Mouse (Mus musculus) stomach, embryonic 16.5 days (tissue): ENCODE data around the gene Aars2. TPM values are rescaled to one million over a fixed set of nuclear protein-coding genes. Genes with fewer than 3 reads are reported as not detected.

Source experiments
- ATAC-seq: fragments of 200-750 bp; cut with Nextera tagmentation; 2 replicates; pipeline ENCODE4 v1.8.0; 2017; ENCODE audit warnings: moderate number of reproducible peaks, moderate TSS enrichment; ENCODE audit not compliant: insufficient read depth, low FRiP score
- H3K27ac ChIP-seq: fragments of 300-500 bp; sonication (generic); 2 replicates; pipeline ENCODE4 v1.5.1; 2014; ENCODE audit warnings: low read length
- H3K27me3 ChIP-seq: fragments of 300-500 bp; sonication (generic); 2 replicates; pipeline ENCODE4 v1.6.1; 2014; ENCODE audit warnings: low read length, control low read depth, mixed read lengths; ENCODE audit not compliant: control insufficient read depth, insufficient read depth
- H3K36me3 ChIP-seq: fragments of 300-500 bp; sonication (generic); 2 replicates; pipeline ENCODE4 v1.6.1; 2014; ENCODE audit warnings: low read length; ENCODE audit not compliant: control insufficient read depth, insufficient read depth
- H3K4me1 ChIP-seq: fragments of 300-500 bp; sonication (generic); 2 replicates; pipeline ENCODE4 v1.6.1; 2014; ENCODE audit warnings: low read length, control low read depth, mixed read lengths; ENCODE audit not compliant: control insufficient read depth, insufficient read depth
- H3K4me2 ChIP-seq: fragments of 300-500 bp; sonication (generic); 2 replicates; pipeline ENCODE4 v1.6.1; 2014; ENCODE audit warnings: low read depth, low read length, mixed read lengths
- H3K4me3 ChIP-seq: fragments of 300-500 bp; sonication (generic); replicated peaks from 2 replicates; pipeline ENCODE4 v1.5.1; 2014; ENCODE audit warnings: mild to moderate bottlenecking, low read length
- H3K9ac ChIP-seq: fragments of 300-500 bp; sonication (generic); 2 replicates; pipeline ENCODE4 v1.6.1; 2014; ENCODE audit warnings: low read length
- H3K9me3 ChIP-seq: fragments of 300-500 bp; sonication (generic); replicated peaks from 2 replicates; pipeline ENCODE4 v1.6.1; 2016; ENCODE audit warnings: low read length, control low read depth; ENCODE audit not compliant: control insufficient read depth
- WGBS: fragments of 180-500 bp; shearing (Covaris S2); extraction: QIAGEN DNeasy Blood & Tissue Kit; methylation state at CpG from one replicate; pipeline ENCODE4 v1.1.7; 2014; 5-methylcytosine and 5-hydroxymethylcytosine counted together
- polyA plus RNA-seq: library from polyadenylated mRNA; unstranded; fragments of >200 nt; fragmentation: Nextera tagmentation; extraction: Ambion mirVana; gene quantifications from 2 replicates; pipeline ENCODE4 v1.2.1, GENCODE M21; 2015

Gene Aars2
- polyA plus RNA-seq, 1 experiment from 2014 or later: 17.0 TPM

DNA sequence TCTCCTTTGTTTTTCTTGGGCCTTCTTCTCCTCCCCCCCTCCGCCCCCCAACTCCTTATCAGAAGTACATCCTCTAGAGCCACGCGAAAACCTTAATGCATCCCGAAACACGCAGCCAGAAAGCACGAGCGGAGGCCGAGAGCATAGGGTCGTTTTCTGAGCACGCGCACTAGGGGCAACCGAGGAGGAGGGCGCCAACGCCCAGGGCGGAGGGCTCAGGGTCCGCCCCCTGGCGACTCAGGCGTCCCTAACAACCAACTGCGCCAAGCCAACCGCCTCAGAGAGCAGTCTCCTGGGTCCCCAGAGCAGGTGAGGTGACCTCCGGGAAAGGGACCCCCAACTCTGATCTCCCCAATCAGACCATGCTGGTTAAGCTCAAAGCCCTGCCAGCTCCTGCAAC lies 16.6 kb downstream of the Aars2 start, which contains the start of gene Tcte1:
Gene Tcte1, plus strand, starts transcription at position 172 of the 400 bp plus-strand sequence.
- Histone ChIP-seq H3K36me3 (peaks cover 4% of the 10 kb centered on the region; the same call in 1 of the 2 replicates), H3K9me3 (no peaks in the 10 kb centered on the region), H3K4me1 (peaks cover 14% of the 10 kb centered on the region), H3K9ac (peak within 1 kb of the TSS; percentile 66), H3K4me2 (peak within 1 kb of the TSS; percentile 70), H3K27ac (no peak within 1 kb of the TSS), H3K27me3 (no peaks in the 10 kb centered on the region), H3K4me3 (peak within 1 kb of the TSS; percentile 39)
- WGBS: 2% methylated on average over 21 of the region's 21 CpGs
- peak; percentile 56; the same call in 1 of the 2 replicates for ATAC-seq

DNA sequence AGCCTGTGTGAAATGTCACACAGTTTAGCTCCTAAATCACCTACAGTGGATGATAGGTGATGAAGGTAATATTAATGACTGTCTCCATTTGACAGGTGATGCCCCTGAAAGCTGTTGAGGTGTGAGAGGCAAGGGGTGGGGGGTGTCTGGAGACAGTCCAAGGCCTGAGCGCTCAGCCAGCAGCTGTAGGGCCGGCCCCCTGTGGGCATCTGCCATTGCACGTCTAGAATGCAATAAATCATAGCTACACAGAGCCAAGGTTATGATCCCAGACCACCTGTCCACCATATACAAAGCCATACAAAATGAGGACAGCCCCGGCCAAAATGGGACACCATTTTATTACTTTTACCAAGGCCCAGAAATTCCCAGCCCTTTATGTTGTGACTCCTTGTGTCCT lies 18.3 kb downstream of the Aars2 start:
- Histone ChIP-seq H3K27ac (no peak overlapping the region), H3K4me2 (no peak overlapping the region), H3K9ac (no peak overlapping the region), H3K4me3 (no peak overlapping the region), H3K27me3 (0 out of 2 replicates have a peak, but pooled peaks cover 1% of the 10 kb centered on the region), H3K9me3 (no peaks in the 10 kb centered on the region), H3K36me3 (peaks cover 4% of the 10 kb centered on the region; the same call in 1 of the 2 replicates), H3K4me1 (peaks cover 14% of the 10 kb centered on the region)
- 64% methylated on average over 4 of the region's 4 CpGs for WGBS
- no peak for ATAC-seq

DNA sequence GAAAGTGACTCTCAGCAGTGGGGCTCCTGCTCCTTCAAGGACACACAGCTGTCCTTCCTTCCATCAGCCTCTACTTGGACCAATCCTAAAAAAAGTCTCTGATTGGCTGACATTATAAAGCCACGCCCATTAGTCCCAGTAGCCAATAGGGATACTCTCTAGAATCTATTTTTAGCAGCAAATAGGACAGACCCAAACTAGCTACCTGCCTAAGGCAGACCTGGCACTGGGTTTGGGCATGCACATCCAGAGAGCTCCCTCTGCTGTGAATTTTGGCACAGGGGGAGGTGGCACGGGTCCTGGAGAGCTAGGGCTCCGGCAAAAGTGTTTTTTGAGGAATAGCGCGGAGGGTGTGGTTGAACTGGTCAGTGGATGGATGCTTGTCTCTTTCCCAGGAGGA lies 19.9 kb downstream of the Aars2 start:
- Histone ChIP-seq H3K27ac (no peak overlapping the region), H3K4me1 (peaks cover 14% of the 10 kb centered on the region), H3K4me3 (no peak overlapping the region), H3K9me3 (no peaks in the 10 kb centered on the region), H3K9ac (no peak overlapping the region), H3K4me2 (no peak overlapping the region), H3K27me3 (0 out of 2 replicates have a peak, but pooled peaks cover 3% of the 10 kb centered on the region), H3K36me3 (no peaks in the 10 kb centered on the region)
- WGBS: 16% methylated on average over 5 of the region's 5 CpGs
- ATAC-seq: no peak

DNA sequence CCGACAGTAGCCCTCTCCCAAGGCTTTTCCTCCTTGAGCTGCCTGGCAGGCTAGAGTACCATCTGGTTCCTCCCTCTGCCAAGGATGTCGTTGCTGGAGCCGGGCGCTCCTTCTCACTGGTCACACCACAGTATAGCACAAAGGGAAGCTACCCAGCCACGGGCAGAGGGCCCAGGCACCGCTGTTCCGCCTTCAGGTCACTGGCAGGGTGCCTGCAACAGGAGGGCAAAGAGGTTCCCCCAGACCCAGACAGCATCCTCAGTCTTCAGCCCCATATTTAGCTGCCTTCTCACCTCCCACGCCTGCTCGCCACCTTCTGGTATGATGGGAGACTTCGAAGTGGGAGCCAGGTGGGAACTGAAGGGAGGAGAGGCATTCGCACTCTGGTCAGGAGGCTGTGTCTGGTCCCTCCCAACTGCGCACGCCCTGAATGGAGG lies 23.7 kb downstream of the Aars2 start:
- H3K4me1 ChIP-seq: no peaks in the 10 kb centered on the region
- H3K36me3 ChIP-seq: no peaks in the 10 kb centered on the region
- H3K27ac ChIP-seq: no peak overlapping the region
- no peak overlapping the region for H3K4me2 ChIP-seq
- no peak overlapping the region for H3K4me3 ChIP-seq
- peaks cover 20% of the 10 kb centered on the region for H3K27me3 ChIP-seq
- 48% methylated on average over 13 of the region's 13 CpGs for WGBS
- ATAC-seq: no peak
- H3K9ac ChIP-seq: no peak overlapping the region
- no peaks in the 10 kb centered on the region for H3K9me3 ChIP-seq

DNA sequence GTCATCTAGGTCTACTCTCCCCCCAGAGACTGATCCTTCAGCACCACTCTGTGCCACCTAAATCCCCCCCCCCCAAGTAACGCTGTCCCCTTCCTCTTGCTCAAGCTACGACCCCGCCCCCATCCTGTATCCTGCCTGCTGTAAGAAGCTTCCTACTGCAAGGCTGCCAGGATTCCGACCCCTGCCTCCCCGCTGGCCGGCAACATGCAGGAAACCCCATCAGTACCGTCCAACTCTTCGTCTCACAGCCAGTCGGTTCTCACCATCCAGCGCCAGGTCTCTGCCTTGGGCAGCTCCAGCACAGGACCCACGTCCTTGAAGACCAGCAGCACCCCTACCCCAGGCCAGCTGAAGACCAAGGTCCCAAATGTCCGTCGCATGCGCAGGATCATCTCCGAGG lies 26.3 kb downstream of the Aars2 start:
- Histone ChIP-seq H3K27me3 (peaks cover 30% of the 10 kb centered on the region), H3K36me3 (no peaks in the 10 kb centered on the region), H3K4me3 (no peak overlapping the region), H3K4me1 (no peaks in the 10 kb centered on the region), H3K9ac (no peak overlapping the region), H3K4me2 (no peak overlapping the region), H3K27ac (no peak overlapping the region), H3K9me3 (no peaks in the 10 kb centered on the region)
- no peak for ATAC-seq
- WGBS: 53% methylated on average over 15 of the region's 15 CpGs

DNA sequence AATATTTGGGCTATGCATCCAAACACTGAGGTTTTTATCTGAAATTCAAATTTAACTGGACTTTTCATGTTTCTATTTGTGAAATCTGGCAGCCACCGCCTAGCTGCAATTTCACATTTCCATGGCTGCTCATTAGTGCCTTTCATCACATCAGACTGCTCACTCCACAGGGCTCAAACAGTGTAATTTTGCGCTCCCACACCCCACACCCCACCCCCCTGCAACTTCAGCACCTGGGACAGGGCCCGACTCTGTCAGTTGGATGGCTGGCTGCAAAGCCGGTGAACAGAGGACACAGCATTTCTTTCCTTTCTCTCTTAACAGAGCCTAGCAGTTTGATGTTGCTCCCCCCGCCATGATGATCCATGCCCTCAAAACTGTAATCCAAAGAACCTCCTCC lies 29.6 kb downstream of the Aars2 start:
- no peaks in the 10 kb centered on the region for H3K4me1 ChIP-seq
- H3K27ac ChIP-seq: no peak overlapping the region
- H3K4me3 ChIP-seq: no peak overlapping the region
- 16% methylated on average over 5 of the region's 5 CpGs for WGBS
- ATAC-seq: no peak
- no peak overlapping the region for H3K9ac ChIP-seq
- peaks cover 40% of the 10 kb centered on the region for H3K27me3 ChIP-seq
- H3K36me3 ChIP-seq: no peaks in the 10 kb centered on the region
- H3K9me3 ChIP-seq: no peaks in the 10 kb centered on the region
- no peak overlapping the region for H3K4me2 ChIP-seq

DNA sequence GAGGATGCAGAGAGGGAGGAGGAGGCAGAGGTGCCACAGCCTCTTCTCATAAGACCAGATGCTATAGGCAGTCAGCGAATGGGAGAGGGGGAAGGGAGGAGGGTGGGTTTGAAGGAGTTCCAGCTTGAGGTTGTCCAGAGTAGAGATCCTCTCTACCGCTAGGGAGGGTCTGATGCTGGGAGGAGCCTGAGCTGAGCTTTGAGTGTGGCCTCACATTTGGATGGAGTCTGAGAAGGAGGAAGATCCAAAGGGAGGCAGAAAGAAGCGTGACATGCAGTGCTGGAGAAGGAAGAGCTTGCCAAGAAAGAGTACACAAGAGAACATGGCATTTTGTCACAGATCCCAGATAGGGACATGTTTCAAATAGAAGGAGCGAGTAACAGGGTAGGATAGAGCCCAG lies 31.8 kb downstream of the Aars2 start:
- 59% methylated on average over 4 of the region's 4 CpGs for WGBS
- ATAC-seq: no peak
- peaks cover 53% of the 10 kb centered on the region for H3K27me3 ChIP-seq

DNA sequence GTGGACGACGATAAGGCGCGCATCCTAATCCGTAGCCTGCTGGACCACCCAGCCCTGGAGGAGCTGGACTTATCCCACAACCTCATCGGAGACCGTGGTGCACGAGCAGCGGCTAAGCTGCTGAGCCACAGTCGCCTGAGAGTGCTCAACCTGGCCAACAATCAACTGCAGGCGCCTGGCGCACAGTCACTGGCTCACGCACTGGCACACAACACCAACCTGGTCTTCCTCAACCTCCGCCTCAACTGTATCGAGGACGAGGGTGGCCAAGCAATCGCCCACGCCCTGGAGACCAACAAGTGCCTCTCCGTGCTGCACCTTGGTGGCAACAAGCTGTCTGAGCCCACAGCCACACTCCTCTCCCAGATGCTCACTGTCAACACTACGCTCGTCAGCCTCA lies 33.0 kb downstream of the Aars2 start:
- no peak for ATAC-seq
- 73% methylated on average over 21 of the region's 21 CpGs for WGBS
- H3K9ac ChIP-seq: no peak overlapping the region
- peaks cover 3% of the 10 kb centered on the region; the same call in 1 of the 2 replicates for H3K4me1 ChIP-seq
- H3K36me3 ChIP-seq: no peaks in the 10 kb centered on the region
- H3K4me3 ChIP-seq: no peak overlapping the region
- H3K27ac ChIP-seq: no peak overlapping the region
- H3K27me3 ChIP-seq: peaks cover 60% of the 10 kb centered on the region
- H3K9me3 ChIP-seq: no peaks in the 10 kb centered on the region
- H3K4me2 ChIP-seq: no peak overlapping the region

More for the DNA sequence above, 31.8 kb downstream of the Aars2 start:
- no peak overlapping the region for H3K9ac ChIP-seq
- H3K4me3 ChIP-seq: no peak overlapping the region
- H3K4me1 ChIP-seq: no peaks in the 10 kb centered on the region
- no peak overlapping the region for H3K27ac ChIP-seq
- H3K4me2 ChIP-seq: no peak overlapping the region
- H3K36me3 ChIP-seq: no peaks in the 10 kb centered on the region
- H3K9me3 ChIP-seq: no peaks in the 10 kb centered on the region

DNA sequence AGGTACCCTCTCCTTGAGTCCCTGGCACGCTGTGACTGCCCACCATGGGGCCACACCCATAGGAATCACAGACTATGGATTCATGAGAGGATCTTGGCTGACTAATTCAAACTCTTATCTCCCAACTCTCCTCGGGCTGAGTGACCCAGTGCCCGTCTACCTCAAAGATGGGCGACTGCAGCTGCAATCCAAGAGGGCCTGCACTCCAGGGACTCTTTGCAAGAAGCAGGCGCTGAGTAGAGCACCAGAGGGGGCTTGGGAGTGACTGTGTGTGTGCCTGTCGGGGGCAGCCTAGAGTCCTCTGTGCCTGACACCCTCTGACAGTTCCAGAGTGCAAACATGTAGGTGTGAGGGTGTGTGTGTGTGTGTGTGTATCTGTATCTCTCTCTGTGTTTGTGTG lies 35.5 kb downstream of the Aars2 start:
- WGBS: 29% methylated on average over 6 of the region's 6 CpGs
- Histone ChIP-seq H3K4me3 (no peak overlapping the region), H3K27me3 (peaks cover 67% of the 10 kb centered on the region), H3K36me3 (no peaks in the 10 kb centered on the region), H3K4me1 (peaks cover 7% of the 10 kb centered on the region; the same call in 1 of the 2 replicates), H3K4me2 (no peak overlapping the region), H3K9me3 (no peaks in the 10 kb centered on the region), H3K27ac (no peak overlapping the region), H3K9ac (no peak overlapping the region)
- ATAC-seq: no peak
